Mouse (Mus musculus) neural tube, embryonic 15.5 days (tissue): Measurements from ENCODE around the gene Apobec2. TPM values are rescaled to one million over a fixed set of nuclear protein-coding genes. Genes with fewer than 3 reads are reported as not detected.

Experiments used
- ATAC-seq: fragments of 200-750 bp; cut with Nextera tagmentation; 2 replicates; pipeline ENCODE4 v1.8.0; 2017; ENCODE audit warnings: mild to moderate bottlenecking, moderate TSS enrichment, moderate library complexity; ENCODE audit not compliant: low FRiP score
- H3K27ac ChIP-seq: fragments of 300-500 bp; sonication (generic); replicated peaks from 2 replicates; pipeline ENCODE4 v1.5.1; 2015; ENCODE audit warnings: mild to moderate bottlenecking, inconsistent platforms
- H3K27me3 ChIP-seq: fragments of 300-500 bp; sonication (generic); replicated peaks from 2 replicates; pipeline ENCODE4 v1.6.1; 2015; ENCODE audit warnings: inconsistent platforms
- H3K36me3 ChIP-seq: fragments of 300-500 bp; sonication (generic); 2 replicates; pipeline ENCODE4 v1.6.1; 2015; ENCODE audit warnings: inconsistent platforms
- H3K4me1 ChIP-seq: fragments of 300-500 bp; sonication (generic); 2 replicates; pipeline ENCODE4 v1.6.1; 2015; ENCODE audit warnings: inconsistent platforms
- H3K4me2 ChIP-seq: fragments of 300-500 bp; sonication (generic); 2 replicates; pipeline ENCODE4 v1.6.1; 2015; ENCODE audit warnings: inconsistent platforms, mild to moderate bottlenecking, moderate library complexity
- H3K4me3 ChIP-seq: fragments of 300-500 bp; sonication (generic); replicated peaks from 2 replicates; pipeline ENCODE4 v1.5.1; 2015; ENCODE audit warnings: mild to moderate bottlenecking, inconsistent platforms
- H3K9ac ChIP-seq: fragments of 300-500 bp; sonication (generic); replicated peaks from 2 replicates; pipeline ENCODE4 v1.6.1; 2015; ENCODE audit warnings: mild to moderate bottlenecking, inconsistent platforms
- H3K9me3 ChIP-seq: fragments of 300-500 bp; sonication (generic); replicated peaks from 2 replicates; pipeline ENCODE4 v1.6.1; 2016; ENCODE audit warnings: inconsistent platforms
- WGBS: fragments of 180-500 bp; shearing (Covaris S2); methylation state at CpG from one replicate; pipeline ENCODE4 v1.1.7; 2015; ENCODE audit warnings: mixed read lengths; 5-methylcytosine and 5-hydroxymethylcytosine counted together
- polyA plus RNA-seq: library from polyadenylated mRNA; unstranded; fragments of >200 nt; fragmentation: Nextera tagmentation; extraction: Ambion mirVana; gene quantifications from 2 replicates; pipeline ENCODE4 v1.2.1, GENCODE M21; 2015

The Apobec2 gene
- polyA plus RNA-seq, 1 experiment from 2014 or later = 5.1 TPM

DNA sequence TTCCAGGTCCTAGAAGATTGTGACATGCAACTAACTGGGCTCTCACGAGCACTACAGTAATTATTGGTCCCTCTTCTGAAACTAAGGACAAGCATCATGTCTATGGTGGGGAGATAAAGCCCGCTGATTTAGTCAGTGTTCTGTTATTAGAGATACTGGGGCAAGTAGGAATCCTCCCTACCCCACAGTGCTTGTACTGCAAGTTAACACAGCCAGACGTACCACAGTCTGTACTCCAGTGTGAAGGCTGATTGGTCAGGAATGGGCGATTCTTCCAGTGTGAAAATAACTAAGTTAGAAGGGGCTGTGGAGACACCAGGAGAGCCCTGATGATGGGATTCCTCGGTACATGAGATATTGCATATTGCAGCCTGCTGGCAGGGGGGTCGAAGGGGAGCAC lies 15.2 kb downstream of the Apobec2 start:
- Histone ChIP-seq H3K9ac (no peak overlapping the region), H3K4me3 (no peak overlapping the region), H3K4me1 (no peaks in the 10 kb centered on the region), H3K4me2 (no peak overlapping the region), H3K27ac (no peak overlapping the region), H3K9me3 (no peaks in the 10 kb centered on the region), H3K27me3 (no peaks in the 10 kb centered on the region), H3K36me3 (peaks cover 10% of the 10 kb centered on the region; the same call in 1 of the 2 replicates)
- no peak for ATAC-seq
- WGBS = 97% methylated on average over 6 of the region's 6 CpGs

DNA sequence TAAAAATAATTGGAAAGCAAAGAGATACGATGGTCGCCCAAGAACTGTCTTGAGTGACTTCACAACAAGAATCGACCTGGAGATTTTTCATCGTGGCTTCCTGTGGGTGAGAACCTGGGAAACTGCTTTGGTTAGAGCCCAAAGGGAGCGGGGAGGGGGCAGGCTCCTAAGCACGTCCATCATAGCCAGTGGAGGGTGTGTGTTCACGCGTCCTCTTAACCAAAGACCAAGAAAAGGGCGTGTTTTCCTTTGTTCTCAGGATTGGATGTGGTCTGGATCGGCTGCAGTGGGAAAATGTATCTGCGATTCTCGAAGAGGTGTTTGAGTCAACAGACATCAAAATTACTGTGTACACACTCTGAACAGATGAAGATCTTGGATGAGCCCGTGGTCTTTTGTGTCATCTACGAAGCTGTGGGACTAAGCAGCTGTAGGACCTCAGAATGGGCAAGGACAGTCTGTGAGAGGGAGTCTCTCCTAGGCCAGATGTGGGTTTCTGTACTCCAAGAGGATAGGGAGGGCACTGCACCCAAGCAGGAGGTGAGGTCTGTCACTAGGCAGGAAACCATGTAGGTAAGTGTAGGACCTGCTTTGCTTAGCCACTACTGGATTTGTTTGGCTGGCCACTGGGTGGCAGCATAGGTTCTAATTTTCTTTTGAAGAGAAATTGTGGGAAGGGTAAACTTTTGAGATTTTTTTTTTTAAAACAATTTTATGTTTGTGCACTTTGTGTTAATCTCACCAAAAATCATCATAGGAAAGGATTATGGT lies 16.1 kb downstream of the Apobec2 start:
- Histone ChIP-seq H3K4me1 (peaks cover 6% of the 10 kb centered on the region), H3K27me3 (no peaks in the 10 kb centered on the region), H3K4me2 (no peak overlapping the region), H3K27ac (no peak overlapping the region), H3K4me3 (no peak overlapping the region), H3K36me3 (peaks cover 10% of the 10 kb centered on the region; the same call in 1 of the 2 replicates), H3K9me3 (no peaks in the 10 kb centered on the region), H3K9ac (no peak overlapping the region)
- peak; percentile 79 for ATAC-seq
- WGBS = 89% methylated on average over 14 of the region's 14 CpGs

DNA sequence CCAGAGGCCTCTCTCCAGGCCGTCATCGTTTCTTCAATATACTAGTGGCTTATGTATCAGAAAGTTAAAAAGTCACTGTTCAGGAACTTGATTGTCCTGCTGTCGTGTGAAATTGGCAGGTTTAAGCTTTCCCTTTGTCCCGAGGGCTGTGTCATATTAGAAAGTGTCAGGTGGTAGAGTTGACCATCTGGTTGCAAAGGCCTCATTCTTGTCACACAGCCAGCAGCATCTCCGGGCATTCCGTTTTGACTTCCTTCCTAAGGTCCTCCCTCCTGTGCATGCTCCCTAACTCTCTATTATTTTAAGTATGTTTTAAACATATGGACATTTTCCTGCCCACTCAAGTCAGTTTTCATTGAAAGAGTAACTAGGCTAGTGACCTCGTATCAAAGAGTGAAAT lies 16.7 kb downstream of the Apobec2 start:
- ATAC-seq = no peak
- no peaks in the 10 kb centered on the region for H3K9me3 ChIP-seq
- H3K27ac ChIP-seq = no peak overlapping the region
- no peak overlapping the region for H3K4me2 ChIP-seq
- no peak overlapping the region for H3K4me3 ChIP-seq
- no peak overlapping the region for H3K9ac ChIP-seq
- peaks cover 12% of the 10 kb centered on the region for H3K4me1 ChIP-seq
- 84% methylated on average over 7 of the region's 7 CpGs for WGBS
- H3K27me3 ChIP-seq = no peaks in the 10 kb centered on the region
- peaks cover 10% of the 10 kb centered on the region; the same call in 1 of the 2 replicates for H3K36me3 ChIP-seq

DNA sequence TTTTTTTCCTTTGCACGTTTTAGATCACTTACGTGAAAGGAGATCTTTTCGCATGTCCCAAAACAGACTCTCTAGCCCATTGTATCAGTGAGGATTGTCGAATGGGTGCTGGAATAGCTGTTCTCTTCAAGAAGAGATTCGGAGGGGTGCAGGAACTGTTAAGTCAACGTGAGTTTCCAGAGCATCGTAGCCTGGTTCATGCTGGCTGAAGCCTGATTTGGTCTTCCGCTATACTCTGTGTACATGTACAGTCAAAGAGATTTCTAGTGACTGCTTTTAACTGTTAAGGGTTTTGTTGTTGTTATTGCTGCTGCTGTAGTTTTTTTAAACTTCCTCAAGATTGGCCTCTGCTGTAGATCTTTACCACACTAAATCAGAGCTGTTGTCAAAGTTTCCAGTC lies 21.5 kb downstream of the Apobec2 start:
- H3K27ac ChIP-seq = peak overlapping the region; percentile 99
- H3K4me1 ChIP-seq = peaks cover 32% of the 10 kb centered on the region
- H3K4me2 ChIP-seq = peak overlapping the region; percentile 85
- peak overlapping the region; percentile 90 for H3K4me3 ChIP-seq
- H3K27me3 ChIP-seq = no peaks in the 10 kb centered on the region
- no peaks in the 10 kb centered on the region for H3K9me3 ChIP-seq
- WGBS = 45% methylated on average over 8 of the region's 8 CpGs
- H3K36me3 ChIP-seq = peaks cover 10% of the 10 kb centered on the region; the same call in 1 of the 2 replicates
- ATAC-seq = no peak
- peak overlapping the region; percentile 20; the same call in 1 of the 2 replicates for H3K9ac ChIP-seq

DNA sequence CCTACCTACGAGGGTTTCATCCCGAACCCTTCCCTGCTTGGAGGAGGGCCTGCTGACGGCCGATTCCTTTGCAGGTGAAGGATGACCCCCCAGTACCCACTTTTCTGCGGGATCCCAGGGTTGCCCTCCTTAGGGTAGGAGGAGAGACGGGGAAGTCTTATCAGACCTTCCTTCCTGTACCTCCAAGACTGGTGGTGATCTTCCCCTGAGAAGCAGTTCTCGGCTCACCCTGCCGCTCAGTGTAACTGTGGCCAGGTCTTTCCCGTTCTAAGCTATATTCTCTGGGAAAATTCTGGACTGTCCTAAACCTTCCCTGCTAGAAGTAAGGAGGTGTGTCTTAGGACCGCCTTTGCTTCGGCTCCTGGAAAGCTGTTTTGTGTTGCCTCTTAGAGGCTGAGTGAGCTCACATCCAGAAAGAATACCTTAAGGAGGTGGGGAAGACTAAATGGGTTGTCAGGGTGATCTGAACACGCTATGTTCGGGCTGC lies 22.4 kb downstream of the Apobec2 start:
- Histone ChIP-seq H3K4me2 (peak overlapping the region; percentile 85), H3K9me3 (no peaks in the 10 kb centered on the region), H3K4me1 (peaks cover 32% of the 10 kb centered on the region), H3K36me3 (peaks cover 7% of the 10 kb centered on the region; the same call in 1 of the 2 replicates), H3K27me3 (no peaks in the 10 kb centered on the region), H3K27ac (peak overlapping the region; percentile 99), H3K9ac (peak overlapping the region; percentile 66), H3K4me3 (peak overlapping the region; percentile 90)
- peak; percentile 16 for ATAC-seq
- WGBS = 0% methylated on average over 13 of the region's 13 CpGs

DNA sequence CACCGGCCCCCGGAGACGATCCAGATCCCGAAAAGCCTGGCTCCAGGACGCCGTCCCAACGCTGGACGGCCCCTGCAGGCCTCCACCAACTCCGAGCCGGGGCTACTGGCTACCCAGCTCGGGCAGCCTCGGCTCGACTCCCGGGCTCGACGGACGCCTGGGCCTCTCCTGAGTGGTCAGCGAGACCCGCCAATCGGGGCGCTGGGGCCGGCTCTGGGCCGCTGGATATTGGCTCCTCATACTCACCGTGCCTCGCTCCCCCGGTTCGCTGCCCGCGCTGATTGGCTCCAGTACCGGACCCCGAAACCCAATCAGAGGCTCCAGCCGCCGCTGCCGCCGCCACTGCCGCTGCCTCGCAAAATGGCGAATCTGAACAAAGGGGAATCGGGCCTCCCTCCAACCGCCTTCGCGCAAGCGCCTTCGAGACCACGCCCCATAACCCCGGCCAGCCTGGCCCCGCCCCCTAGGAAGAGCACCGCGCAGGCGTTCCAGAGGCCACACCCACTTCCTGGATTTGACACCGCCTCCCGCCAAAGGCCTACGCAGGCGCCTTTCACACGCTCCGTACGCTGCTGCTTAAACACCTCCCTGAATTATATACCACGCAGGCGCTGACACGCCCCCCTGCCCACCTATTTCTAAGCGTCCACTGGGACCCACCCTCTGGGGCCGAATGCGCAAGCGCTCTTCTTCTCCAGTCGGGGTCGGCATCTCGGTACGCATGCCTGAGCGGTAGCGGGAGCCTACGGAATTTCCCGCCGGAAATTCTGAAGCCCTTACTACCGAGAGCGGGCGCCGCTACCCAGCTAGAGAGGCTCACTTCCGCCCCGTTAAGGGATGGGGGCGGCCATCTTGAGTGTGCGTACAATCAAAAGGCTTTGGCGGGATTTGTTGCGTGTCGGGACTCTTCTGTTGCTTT lies 23.1 kb downstream of the Apobec2 start, which contains the start of the genes Nfya and Oard1:
TSS of gene Nfya (minus strand) at position 527 of the 919 bp plus-strand sequence.
TSS of gene Oard1 (plus strand) at position 635 of the 919 bp plus-strand sequence.
- Histone ChIP-seq H3K4me3 (peak within 1 kb of the TSS; percentile 90), H3K4me1 (peaks cover 32% of the 10 kb centered on the region), H3K27ac (peak within 1 kb of the TSS; percentile 99), H3K4me2 (peak within 1 kb of the TSS; percentile 85), H3K9me3 (no peaks in the 10 kb centered on the region), H3K36me3 (peaks cover 5% of the 10 kb centered on the region; the same call in 1 of the 2 replicates), H3K9ac (peak within 1 kb of the TSS; percentile 99), H3K27me3 (no peaks in the 10 kb centered on the region)
- peak; percentile 96 for ATAC-seq
- under 1% methylated on average over 83 of the region's 84 CpGs for WGBS

DNA sequence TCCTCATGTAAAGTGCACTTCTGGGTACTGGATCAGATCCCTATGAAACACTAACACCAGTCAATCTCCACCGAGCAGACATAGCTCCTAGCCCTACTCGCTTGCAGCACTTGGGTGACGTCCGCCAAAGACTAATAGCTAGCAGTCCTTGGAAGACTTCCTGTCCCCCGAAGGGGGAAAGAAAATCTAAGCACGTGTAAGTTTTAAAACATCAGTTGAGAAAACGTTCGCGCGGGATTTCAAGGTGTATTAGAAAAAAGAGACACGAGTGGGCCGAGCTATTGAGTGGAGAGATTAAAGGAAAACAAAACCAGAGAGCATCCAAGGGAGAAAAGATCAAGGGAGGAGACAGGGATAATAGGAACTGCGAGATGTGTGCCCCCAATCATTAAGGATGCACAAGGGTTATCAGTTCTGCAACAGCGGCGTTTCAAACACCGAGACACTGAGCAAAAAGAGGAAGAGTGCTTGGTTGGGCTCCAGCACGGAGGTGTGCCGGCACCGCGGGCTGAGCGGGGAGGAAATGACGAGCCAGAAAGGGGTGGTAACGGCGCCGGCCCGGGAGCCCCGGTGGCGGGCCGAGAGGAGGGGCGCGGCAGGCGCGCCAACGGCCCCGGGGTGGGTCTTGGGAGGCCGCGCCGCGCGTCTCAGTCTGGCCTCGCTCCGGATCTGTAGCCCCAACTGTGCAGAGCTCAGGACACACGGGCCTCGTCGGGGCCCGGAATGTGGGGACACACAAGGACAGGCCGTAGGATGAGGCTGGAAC lies 24.0 kb downstream of the Apobec2 start:
- no peaks in the 10 kb centered on the region for H3K36me3 ChIP-seq
- ATAC-seq = peak; percentile 37
- peak overlapping the region; percentile 99 for H3K9ac ChIP-seq
- WGBS = under 1% methylated on average over 46 of the region's 47 CpGs
- peak overlapping the region; percentile 85 for H3K4me2 ChIP-seq
- H3K9me3 ChIP-seq = no peaks in the 10 kb centered on the region
- peak overlapping the region; percentile 99 for H3K27ac ChIP-seq
- H3K27me3 ChIP-seq = no peaks in the 10 kb centered on the region
- peak overlapping the region; percentile 90 for H3K4me3 ChIP-seq
- peaks cover 32% of the 10 kb centered on the region for H3K4me1 ChIP-seq

DNA sequence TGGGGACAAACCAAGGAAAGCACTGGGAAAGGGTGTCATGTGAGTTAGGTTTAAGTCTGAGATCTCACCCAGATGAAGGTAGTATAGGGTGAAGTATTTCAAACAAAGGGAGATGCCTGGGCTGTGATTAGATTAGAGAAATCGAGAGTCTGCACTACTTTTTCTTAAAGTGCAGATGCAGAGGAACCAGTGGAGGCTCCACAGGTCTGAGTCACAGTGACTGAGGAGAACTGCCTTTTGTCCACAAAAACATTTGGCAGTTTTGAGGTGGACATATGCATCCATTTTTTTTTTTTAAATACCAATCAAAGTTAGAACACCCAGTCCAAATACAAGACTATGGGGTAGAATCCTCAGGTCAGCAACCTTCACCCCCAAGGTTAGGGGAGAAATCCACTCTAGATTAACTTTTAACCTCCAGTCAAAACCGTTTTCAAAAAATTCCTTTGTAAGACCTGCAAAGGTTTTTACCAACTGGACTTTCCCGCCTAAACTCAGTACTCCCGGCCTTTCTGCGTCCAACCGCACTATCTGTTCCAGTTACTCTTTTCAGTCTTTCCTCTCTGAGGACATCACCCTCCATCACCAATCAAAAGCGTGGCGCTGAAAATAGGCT lies 24.7 kb downstream of the Apobec2 start:
- Histone ChIP-seq H3K4me2 (peak overlapping the region; percentile 85), H3K36me3 (no peaks in the 10 kb centered on the region), H3K9me3 (no peaks in the 10 kb centered on the region), H3K4me3 (peak overlapping the region; percentile 90), H3K27ac (peak overlapping the region; percentile 99), H3K27me3 (no peaks in the 10 kb centered on the region), H3K9ac (peak overlapping the region; percentile 99), H3K4me1 (peaks cover 32% of the 10 kb centered on the region)
- 13% methylated on average over 8 of the region's 8 CpGs for WGBS
- ATAC-seq = no peak

DNA sequence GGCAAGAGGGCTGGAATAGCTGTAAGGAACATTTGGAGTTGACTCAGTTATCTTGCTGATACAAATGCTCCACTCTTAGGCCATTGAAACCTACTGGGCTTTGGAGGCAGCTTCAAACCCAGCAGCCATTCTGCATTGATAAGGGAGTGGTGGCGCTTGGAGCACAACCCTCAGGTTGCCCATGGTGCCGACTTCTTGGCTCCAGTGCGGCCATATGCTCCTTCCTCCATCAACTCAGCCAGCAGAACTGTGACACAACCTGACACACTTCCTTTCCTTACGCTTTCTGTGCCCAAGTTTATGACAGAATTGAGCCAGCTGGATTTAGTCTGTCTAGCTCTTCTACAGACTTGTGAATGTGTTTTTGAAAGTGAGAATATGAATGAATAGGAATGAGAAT lies 25.6 kb downstream of the Apobec2 start:
- Histone ChIP-seq H3K9ac (peak overlapping the region; percentile 32), H3K27me3 (no peaks in the 10 kb centered on the region), H3K36me3 (no peaks in the 10 kb centered on the region), H3K27ac (no peak overlapping the region), H3K4me2 (peak overlapping the region; percentile 85; the same call in 1 of the 2 replicates), H3K4me3 (no peak overlapping the region), H3K4me1 (peaks cover 31% of the 10 kb centered on the region), H3K9me3 (no peaks in the 10 kb centered on the region)
- no peak for ATAC-seq
- WGBS = 86% methylated on average over 4 of the region's 4 CpGs

DNA sequence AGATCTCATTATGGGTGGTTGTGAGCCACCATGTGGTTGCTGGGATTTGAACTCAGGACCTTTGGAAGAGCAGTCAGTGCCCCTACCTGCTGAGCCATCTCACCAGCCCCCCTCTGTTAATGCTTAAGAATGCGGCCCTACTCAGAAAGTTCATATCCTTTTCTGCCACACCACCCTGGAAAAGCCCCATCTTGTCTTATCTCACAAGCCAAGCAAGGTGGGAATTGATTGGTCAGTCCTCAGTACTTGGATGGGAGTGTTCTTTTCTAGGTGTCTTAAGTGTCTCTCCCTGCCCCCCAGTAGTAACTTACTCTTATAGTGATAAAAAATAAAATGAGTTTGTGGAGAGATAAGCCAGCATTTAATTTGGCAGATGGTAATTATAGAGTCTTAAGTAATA lies 28.0 kb downstream of the Apobec2 start:
- no peak for ATAC-seq
- H3K27me3 ChIP-seq = no peaks in the 10 kb centered on the region

More for the DNA sequence above, 28.0 kb downstream of the Apobec2 start:
- WGBS = 87% methylated on average over 1 of the region's 1 CpGs
- no peak overlapping the region for H3K9ac ChIP-seq
- peaks cover 17% of the 10 kb centered on the region for H3K4me1 ChIP-seq
- H3K9me3 ChIP-seq = no peaks in the 10 kb centered on the region
- H3K4me2 ChIP-seq = no peak overlapping the region
- H3K36me3 ChIP-seq = peaks cover under 1% of the 10 kb centered on the region; the same call in 1 of the 2 replicates
- H3K4me3 ChIP-seq = no peak overlapping the region
- H3K27ac ChIP-seq = no peak overlapping the region
